Mouse (Mus musculus): ENCODE results near the gene Ttyh1. TPM values are rescaled to one million over a fixed set of nuclear protein-coding genes. Genes with fewer than 3 reads are reported as not detected.
A peak's percentile ranks its signal among the peaks of the same experiment; 100 is the strongest.

The Ttyh1 gene
- polyA plus RNA-seq, 1 experiment from 2014 or later, result 10.5 TPM

DNA sequence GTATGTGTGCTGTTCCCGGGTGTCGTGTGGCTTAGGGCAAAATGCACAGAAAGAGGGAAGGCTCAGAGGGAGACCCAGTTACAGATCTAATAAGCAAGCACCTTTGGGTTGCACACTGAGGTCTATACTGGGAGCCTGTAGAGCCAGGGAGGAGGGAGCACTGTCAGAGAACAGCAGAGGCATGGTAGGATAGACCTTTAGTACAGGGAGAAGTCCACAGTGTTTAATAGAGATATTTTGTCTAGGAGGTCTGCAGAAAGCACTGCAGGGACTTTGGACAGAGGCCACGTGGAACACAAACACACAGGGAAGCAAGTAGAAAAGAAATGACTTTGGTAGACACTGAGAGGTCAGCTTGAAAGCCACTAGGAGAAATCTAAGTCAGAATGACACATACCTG is 46.1 kb downstream of the Ttyh1 start:
- Histone ChIP-seq H3K27me3 (replicated peaks; ENCODE audit: low read depth, poor library complexity, severe bottlenecking) (no peaks in the 10 kb centered on the region), H3K4me3 (peak overlapping the region; percentile 66), H3K36me3 (replicated peaks) (no peaks in the 10 kb centered on the region), H3K9me3 (no peaks in the 10 kb centered on the region), H3K4me1 (peaks cover 30% of the 10 kb centered on the region), H3K27ac (replicated peaks) (peak overlapping the region; percentile 86)
- 19% methylated on average over 3 of the region's 3 CpGs for WGBS
- no peak for DNase-seq (ENCODE audit: low spot score)

DNA sequence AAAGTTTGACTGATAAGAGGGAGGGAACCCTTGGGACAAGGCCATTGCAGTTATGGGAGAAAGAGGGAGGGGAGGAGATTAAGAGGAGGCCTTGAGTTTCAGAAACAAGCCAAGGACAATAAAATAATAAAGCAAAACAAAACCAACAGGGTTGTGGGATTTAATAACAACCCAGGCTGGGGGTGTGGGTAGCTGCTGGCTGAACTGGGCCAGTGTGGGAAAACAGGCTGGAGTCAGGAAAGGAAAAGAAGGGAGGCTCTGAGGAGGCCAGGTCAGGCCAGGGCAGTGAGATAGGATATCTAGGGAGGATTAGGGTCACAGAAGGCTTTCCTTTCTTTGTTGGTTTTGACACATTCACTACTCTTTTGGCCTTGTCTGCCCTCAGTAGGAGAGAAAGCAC is 47.9 kb downstream of the Ttyh1 start:
- no peak for DNase-seq (ENCODE audit: low spot score)
- Histone ChIP-seq H3K9me3 (no peaks in the 10 kb centered on the region), H3K27ac (replicated peaks) (no peak overlapping the region), H3K27me3 (replicated peaks; ENCODE audit: low read depth, poor library complexity, severe bottlenecking) (no peaks in the 10 kb centered on the region), H3K36me3 (replicated peaks) (no peaks in the 10 kb centered on the region), H3K4me1 (peaks cover 30% of the 10 kb centered on the region), H3K4me3 (no peak overlapping the region)

DNA sequence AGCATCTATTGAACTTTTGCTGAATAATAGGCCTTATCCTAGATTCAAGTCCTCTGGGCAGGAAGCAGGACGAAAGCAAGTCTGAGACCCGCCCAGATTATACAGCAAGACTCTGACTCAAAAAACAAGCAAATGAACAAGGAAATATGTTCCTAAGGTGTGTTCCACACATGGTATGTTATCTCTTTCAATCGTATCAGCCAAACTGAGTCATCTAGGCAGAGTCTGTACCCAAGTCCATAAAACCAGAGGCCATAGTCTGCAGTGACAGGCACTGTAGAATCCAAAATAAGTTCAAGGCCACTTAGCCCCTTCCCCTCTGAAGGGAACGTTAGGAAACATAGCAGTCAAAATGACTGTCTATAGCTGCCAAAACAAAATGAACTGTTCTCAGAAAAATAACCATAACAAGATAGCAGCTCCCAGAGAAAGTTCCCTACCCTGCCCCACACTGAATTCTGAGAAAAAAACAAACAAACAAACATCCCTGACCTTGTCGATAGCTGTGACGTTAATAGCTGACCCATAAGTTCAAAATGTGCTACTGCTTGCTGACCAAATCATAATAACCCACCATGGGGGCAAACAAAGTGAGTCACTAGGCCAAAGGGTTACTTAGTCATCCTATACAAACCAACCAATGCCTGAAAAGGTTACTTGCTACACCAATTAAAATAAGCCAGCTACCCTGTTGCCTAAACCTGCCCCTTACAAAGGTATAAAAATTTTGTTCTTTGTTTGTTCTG is 51.2 kb downstream of the Ttyh1 start:
- DNase-seq (ENCODE audit: low spot score), result no peak
- Histone ChIP-seq H3K27ac (replicated peaks) (no peak overlapping the region), H3K27me3 (replicated peaks; ENCODE audit: low read depth, poor library complexity, severe bottlenecking) (no peaks in the 10 kb centered on the region), H3K36me3 (replicated peaks) (no peaks in the 10 kb centered on the region), H3K4me3 (no peak overlapping the region), H3K4me1 (peaks cover 4% of the 10 kb centered on the region), H3K9me3 (no peaks in the 10 kb centered on the region)
- 90% methylated on average over 6 of the region's 6 CpGs for WGBS

DNA sequence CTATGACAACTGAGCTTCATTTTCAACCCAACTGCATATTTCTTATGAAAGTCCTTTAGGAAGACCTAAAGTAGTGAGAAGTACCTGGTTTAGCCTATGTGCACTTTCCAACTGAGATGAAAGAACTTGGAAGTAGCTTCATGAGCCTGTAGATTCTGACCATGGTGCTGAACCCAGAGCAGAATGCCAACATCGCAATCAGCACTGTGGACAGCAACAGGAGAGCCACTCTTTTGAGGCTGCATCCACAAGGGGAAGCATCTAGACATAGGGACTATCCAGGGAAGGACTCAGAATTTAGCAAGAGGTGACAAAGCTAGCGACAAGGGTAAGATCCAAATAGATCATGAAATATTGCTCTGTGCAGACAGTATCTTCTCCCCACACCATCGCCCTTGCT is 59.2 kb downstream of the Ttyh1 start:
- Histone ChIP-seq H3K27ac (replicated peaks) (no peak overlapping the region), H3K4me3 (no peak overlapping the region), H3K36me3 (replicated peaks) (no peaks in the 10 kb centered on the region), H3K27me3 (replicated peaks; ENCODE audit: low read depth, poor library complexity, severe bottlenecking) (no peaks in the 10 kb centered on the region), H3K4me1 (no peaks in the 10 kb centered on the region), H3K9me3 (no peaks in the 10 kb centered on the region)
- WGBS, result 42% methylated on average over 3 of the region's 3 CpGs
- peak; percentile 53 for DNase-seq (ENCODE audit: low spot score)

Other genes with a start within 250 kb of the Ttyh1 start
- not detected in 2 replicates for gene Gm14548, start 221.3 kb upstream of the Ttyh1 start, polyA plus RNA-seq (2016; fragmentation: Nextera tagmentation; extraction: Ambion mirVana)
- 0.08 TPM in 1 of 2 replicates, not detected in the other for gene Lilra6, start 203.9 kb upstream of the Ttyh1 start, polyA plus RNA-seq (2016; fragmentation: Nextera tagmentation; extraction: Ambion mirVana)
- gene Lair1, start 56.2 kb upstream of the Ttyh1 start, polyA plus RNA-seq (2016; fragmentation: Nextera tagmentation; extraction: Ambion mirVana), result 0.13 and 0.22 TPM in 2 replicates
- gene Leng8, start 17.6 kb downstream of the Ttyh1 start, polyA plus RNA-seq (2016; fragmentation: Nextera tagmentation; extraction: Ambion mirVana), result 68.1 and 68.2 TPM in 2 replicates
- gene Leng9, start 31.0 kb downstream of the Ttyh1 start, polyA plus RNA-seq (2016; fragmentation: Nextera tagmentation; extraction: Ambion mirVana), result 1.4 and 1.7 TPM in 2 replicates
- 32.7 and 34.9 TPM in 2 replicates for gene Cdc42ep5, start 45.5 kb downstream of the Ttyh1 start, polyA plus RNA-seq (2016; fragmentation: Nextera tagmentation; extraction: Ambion mirVana)
- gene Lilra5, start 118.3 kb downstream of the Ttyh1 start, polyA plus RNA-seq (2016; fragmentation: Nextera tagmentation; extraction: Ambion mirVana), result not detected in 2 replicates
- gene Ncr1, start 218.3 kb downstream of the Ttyh1 start, polyA plus RNA-seq (2016; fragmentation: Nextera tagmentation; extraction: Ambion mirVana), result not detected in 2 replicates

Data from embryonic facial prominence, embryonic 10.5 days (tissue).